Mouse (Mus musculus): ENCODE results near the gene Lrrc25. TPM values are rescaled to one million over a fixed set of nuclear protein-coding genes. Genes with fewer than 3 reads are reported as not detected.
A peak's percentile ranks its signal among the peaks of the same experiment; 100 is the strongest.

Gene Lrrc25
- polyA plus RNA-seq, 1 experiment from 2014 or later = 1.2 TPM

DNA sequence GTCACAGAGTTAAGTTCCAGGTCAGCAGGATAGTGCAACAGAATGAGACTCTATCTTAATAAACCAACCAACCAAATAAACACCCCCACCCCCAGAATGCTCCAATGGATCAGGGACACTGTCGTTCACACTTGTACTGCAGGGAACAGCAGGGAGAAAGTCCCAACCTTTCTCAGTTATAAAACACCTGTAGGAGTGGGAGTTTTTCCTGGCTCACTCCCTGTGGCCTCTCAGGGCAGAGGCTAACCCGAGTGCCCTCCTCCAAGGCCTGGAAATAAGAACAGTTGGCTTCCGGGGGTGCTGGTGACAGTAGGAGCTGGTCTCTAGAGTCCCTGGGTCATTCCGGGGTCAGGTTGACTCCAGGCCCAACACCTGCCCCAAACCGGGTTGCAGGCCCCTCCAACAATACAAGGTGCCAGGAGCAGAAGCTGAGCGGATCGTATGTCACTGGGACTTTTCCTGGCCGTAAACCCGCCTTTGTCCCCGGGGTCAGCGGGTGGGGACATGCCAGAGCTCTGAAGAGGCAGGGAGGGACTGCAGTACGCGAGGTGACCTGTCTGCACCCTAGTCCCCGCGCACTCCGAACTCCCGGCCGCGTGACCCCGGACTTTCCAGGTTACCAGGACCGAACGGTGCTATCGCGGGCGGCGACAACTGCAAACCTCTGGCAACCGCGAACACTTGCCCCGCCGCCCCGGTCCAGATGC, 43.1 kb downstream of the Lrrc25 start:
- Histone ChIP-seq H3K9ac (peak overlapping the region; percentile 72), H3K4me1 (peaks cover 25% of the 10 kb centered on the region), H3K27me3 (replicated peaks) (no peaks in the 10 kb centered on the region), H3K4me2 (peak overlapping the region; percentile 94), H3K9me3 (no peaks in the 10 kb centered on the region), H3K36me3 (replicated peaks) (no peaks in the 10 kb centered on the region), H3K4me3 (peak overlapping the region; percentile 87), H3K27ac (peak overlapping the region; percentile 59)
- under 1% methylated on average over 31 of the region's 31 CpGs for WGBS
- peak; percentile 57 for ATAC-seq (replicated peaks)

- Histone ChIP-seq H3K36me3 (replicated peaks) (no peaks in the 10 kb centered on the region), H3K27me3 (replicated peaks) (no peaks in the 10 kb centered on the region), H3K9ac (peak overlapping the region; percentile 72), H3K9me3 (no peaks in the 10 kb centered on the region), H3K4me2 (peak overlapping the region; percentile 94), H3K27ac (peak overlapping the region; percentile 59), H3K4me1 (peaks cover 25% of the 10 kb centered on the region), H3K4me3 (peak overlapping the region; percentile 87)
- ATAC-seq (replicated peaks) = peak; percentile 90
- WGBS = under 1% methylated on average over 43 of the region's 44 CpGs
Measured at GRCm38 (mm10) chr8:70659604-70660272, 43.8 kb downstream of the Lrrc25 start.

DNA sequence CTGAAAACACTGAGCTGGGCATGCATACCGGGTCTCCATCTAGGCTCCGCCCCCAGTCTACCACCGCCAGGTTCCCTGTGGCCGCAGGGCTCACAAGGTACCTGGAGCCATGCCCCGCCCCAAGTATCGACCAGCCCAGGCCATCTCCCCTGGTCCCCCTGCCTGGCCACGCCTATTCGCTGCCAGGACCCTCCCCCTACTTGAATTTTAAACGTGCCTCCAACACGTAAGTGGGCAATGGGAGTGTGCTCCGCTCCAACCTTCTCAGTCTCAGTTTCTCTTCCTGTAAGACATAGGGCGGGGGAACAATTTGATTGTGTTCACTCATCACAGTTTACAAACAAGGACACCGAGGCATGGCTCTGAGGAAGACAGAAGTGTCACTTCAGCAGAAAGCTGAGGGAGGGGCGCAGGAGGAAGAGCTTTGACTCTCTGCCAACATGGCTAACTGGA, 44.3 kb downstream of the Lrrc25 start, which contains the start of gene Pgpep1:
TSS of gene Pgpep1 (minus strand) at position 116 of the 453 bp plus-strand sequence.
- Histone ChIP-seq H3K9ac (peak within 1 kb of the TSS; percentile 72), H3K4me2 (peak within 1 kb of the TSS; percentile 94), H3K4me1 (peaks cover 25% of the 10 kb centered on the region), H3K36me3 (replicated peaks) (no peaks in the 10 kb centered on the region), H3K4me3 (peak within 1 kb of the TSS; percentile 87), H3K9me3 (no peaks in the 10 kb centered on the region), H3K27ac (peak within 1 kb of the TSS; percentile 59), H3K27me3 (replicated peaks) (no peaks in the 10 kb centered on the region)
- 3% methylated on average over 14 of the region's 14 CpGs for WGBS
- ATAC-seq (replicated peaks) = peak; percentile 65

- H3K4me2 ChIP-seq = no peak overlapping the region
- H3K4me1 ChIP-seq = peaks cover 14% of the 10 kb centered on the region
- 0 out of 2 replicates have a peak overlapping the region, but pooled peaks have one; percentile 12 for H3K27ac ChIP-seq
- H3K9ac ChIP-seq = no peak overlapping the region
- H3K36me3 ChIP-seq (replicated peaks) = no peaks in the 10 kb centered on the region
- ATAC-seq (replicated peaks) = no peak
- 43% methylated on average over 4 of the region's 4 CpGs for WGBS
- no peaks in the 10 kb centered on the region for H3K9me3 ChIP-seq
- no peak overlapping the region for H3K4me3 ChIP-seq
- no peaks in the 10 kb centered on the region for H3K27me3 ChIP-seq (replicated peaks)
Measured at GRCm38 (mm10) chr8:70663691-70664090, 47.7 kb downstream of the Lrrc25 start.

GRCm38 (mm10) chr8:70664631-70665030, 48.7 kb downstream of the Lrrc25 start:
- Histone ChIP-seq H3K27me3 (replicated peaks) (no peaks in the 10 kb centered on the region), H3K4me2 (no peak overlapping the region), H3K4me1 (peaks cover 9% of the 10 kb centered on the region), H3K9me3 (no peaks in the 10 kb centered on the region), H3K27ac (no peak overlapping the region), H3K4me3 (no peak overlapping the region), H3K9ac (no peak overlapping the region), H3K36me3 (replicated peaks) (no peaks in the 10 kb centered on the region)
- ATAC-seq (replicated peaks) = no peak
- WGBS = 91% methylated on average over 3 of the region's 3 CpGs

DNA sequence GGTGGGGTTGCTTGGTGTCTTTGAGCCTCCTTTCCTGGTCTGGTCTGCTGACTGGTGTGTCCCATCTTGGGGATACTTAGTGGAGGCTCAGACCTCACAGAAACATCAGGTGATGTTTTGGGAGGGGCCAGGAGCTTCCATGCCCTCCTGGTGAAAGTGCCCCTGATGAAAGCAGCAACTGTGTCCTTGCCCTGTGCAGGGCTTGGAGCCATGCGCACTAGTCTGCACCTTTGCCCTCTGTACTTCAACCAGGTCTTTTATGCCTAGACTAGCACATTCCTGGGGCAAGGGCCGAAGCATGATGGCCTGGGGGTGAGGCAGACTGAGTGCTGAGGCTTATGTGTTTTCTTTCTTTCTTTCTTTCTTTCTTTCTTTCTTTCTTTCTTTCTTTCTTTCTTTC, 49.6 kb downstream of the Lrrc25 start:
- H3K4me2 ChIP-seq = no peak overlapping the region
- no peak for ATAC-seq (replicated peaks)
- no peaks in the 10 kb centered on the region for H3K36me3 ChIP-seq (replicated peaks)
- H3K4me1 ChIP-seq = peaks cover under 1% of the 10 kb centered on the region; the same call in 1 of the 2 replicates
- H3K4me3 ChIP-seq = no peak overlapping the region
- no peak overlapping the region for H3K9ac ChIP-seq
- H3K9me3 ChIP-seq = no peaks in the 10 kb centered on the region
- WGBS = 80% methylated on average over 2 of the region's 2 CpGs
- H3K27ac ChIP-seq = no peak overlapping the region
- no peaks in the 10 kb centered on the region for H3K27me3 ChIP-seq (replicated peaks)

DNA sequence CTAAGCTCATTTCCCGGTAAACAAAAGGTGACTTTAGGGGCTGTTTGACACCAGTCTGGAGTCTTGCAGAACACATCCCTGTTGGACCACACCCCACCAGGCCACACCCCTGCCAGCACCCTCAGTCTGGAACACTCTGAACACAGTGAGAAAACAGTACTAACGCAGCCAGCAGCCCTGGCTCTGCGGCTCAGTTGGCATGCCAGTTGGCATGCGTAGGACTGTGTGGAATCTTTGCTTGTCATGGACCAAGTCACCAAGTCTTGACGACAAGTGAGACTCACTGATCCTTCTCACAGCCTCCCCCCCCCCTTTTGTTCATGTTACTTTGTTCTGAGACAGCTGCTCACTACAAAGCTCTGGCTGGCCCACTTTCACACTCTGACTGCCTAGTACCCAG, 51.1 kb downstream of the Lrrc25 start:
- Histone ChIP-seq H3K4me2 (no peak overlapping the region), H3K4me3 (no peak overlapping the region), H3K4me1 (no peaks in the 10 kb centered on the region), H3K27ac (no peak overlapping the region), H3K9me3 (no peaks in the 10 kb centered on the region), H3K9ac (no peak overlapping the region), H3K27me3 (replicated peaks) (no peaks in the 10 kb centered on the region), H3K36me3 (replicated peaks) (no peaks in the 10 kb centered on the region)
- ATAC-seq (replicated peaks) = no peak
- 63% methylated on average over 5 of the region's 5 CpGs for WGBS

Other genes starting within 250 kb of the Lrrc25 start
- gene Comp, start 242.6 kb upstream of the Lrrc25 start, polyA plus RNA-seq (2015; fragmentation: Nextera tagmentation; extraction: Ambion mirVana) = 0.50 and 0.57 TPM in 2 replicates
- gene Crtc1, start 176.6 kb upstream of the Lrrc25 start, polyA plus RNA-seq (2015; fragmentation: Nextera tagmentation; extraction: Ambion mirVana) = 57.2 and 58.7 TPM in 2 replicates
- gene Klhl26, start 139.2 kb upstream of the Lrrc25 start, polyA plus RNA-seq (2015; fragmentation: Nextera tagmentation; extraction: Ambion mirVana) = 31.0 and 31.4 TPM in 2 replicates
- 123 and 141 TPM in 2 replicates for gene Tmem59l, start 128.8 kb upstream of the Lrrc25 start, polyA plus RNA-seq (2015; fragmentation: Nextera tagmentation; extraction: Ambion mirVana)
- 2.4 and 2.9 TPM in 2 replicates for gene Crlf1, start 123.0 kb upstream of the Lrrc25 start, polyA plus RNA-seq (2015; fragmentation: Nextera tagmentation; extraction: Ambion mirVana)
- 164 and 169 TPM in 2 replicates for gene Rex1bd, start 109.4 kb upstream of the Lrrc25 start, polyA plus RNA-seq (2015; fragmentation: Nextera tagmentation; extraction: Ambion mirVana)
- gene Uba52, start 105.4 kb upstream of the Lrrc25 start, polyA plus RNA-seq (2015; fragmentation: Nextera tagmentation; extraction: Ambion mirVana) = 587 and 620 TPM in 2 replicates
- gene Fkbp8, start 88.4 kb upstream of the Lrrc25 start, polyA plus RNA-seq (2015; fragmentation: Nextera tagmentation; extraction: Ambion mirVana) = 450 and 462 TPM in 2 replicates
- gene Kxd1, start 88.2 kb upstream of the Lrrc25 start, polyA plus RNA-seq (2015; fragmentation: Nextera tagmentation; extraction: Ambion mirVana) = 46.4 and 51.7 TPM in 2 replicates
- 18.6 and 19.9 TPM in 2 replicates for gene Ell, start 76.7 kb upstream of the Lrrc25 start, polyA plus RNA-seq (2015; fragmentation: Nextera tagmentation; extraction: Ambion mirVana)
- gene Isyna1, start 21.8 kb upstream of the Lrrc25 start, polyA plus RNA-seq (2015; fragmentation: Nextera tagmentation; extraction: Ambion mirVana) = 175 and 176 TPM in 2 replicates
- gene Ssbp4, start 7.3 kb upstream of the Lrrc25 start, polyA plus RNA-seq (2015; fragmentation: Nextera tagmentation; extraction: Ambion mirVana) = 175 and 189 TPM in 2 replicates
- gene Gdf15, start 16.3 kb downstream of the Lrrc25 start, polyA plus RNA-seq (2015; fragmentation: Nextera tagmentation; extraction: Ambion mirVana) = 0.13 and 0.19 TPM in 2 replicates
- 70.1 and 74.5 TPM in 2 replicates for gene Pgpep1, start 44.2 kb downstream of the Lrrc25 start, polyA plus RNA-seq (2015; fragmentation: Nextera tagmentation; extraction: Ambion mirVana)
- gene Lsm4, start 57.1 kb downstream of the Lrrc25 start, polyA plus RNA-seq (2015; fragmentation: Nextera tagmentation; extraction: Ambion mirVana) = 175 and 193 TPM in 2 replicates
- gene Jund, start 82.8 kb downstream of the Lrrc25 start, polyA plus RNA-seq (2015; fragmentation: Nextera tagmentation; extraction: Ambion mirVana) = 83.0 and 94.4 TPM in 2 replicates
- gene Iqcn, start 87.3 kb downstream of the Lrrc25 start, polyA plus RNA-seq (2015; fragmentation: Nextera tagmentation; extraction: Ambion mirVana) = 0.05 and 0.14 TPM in 2 replicates
- not detected in 2 replicates for gene Gm3336, start 102.4 kb downstream of the Lrrc25 start, polyA plus RNA-seq (2015; fragmentation: Nextera tagmentation; extraction: Ambion mirVana)
- gene Pde4c, start 107.6 kb downstream of the Lrrc25 start, polyA plus RNA-seq (2015; fragmentation: Nextera tagmentation; extraction: Ambion mirVana) = 0.15 and 0.46 TPM in 2 replicates
- 473 and 487 TPM in 2 replicates for gene Rab3a, start 138.5 kb downstream of the Lrrc25 start, polyA plus RNA-seq (2015; fragmentation: Nextera tagmentation; extraction: Ambion mirVana)
- 36.6 and 38.4 TPM in 2 replicates for gene Mpv17l2, start 144.8 kb downstream of the Lrrc25 start, polyA plus RNA-seq (2015; fragmentation: Nextera tagmentation; extraction: Ambion mirVana)
- gene Pik3r2, start 160.6 kb downstream of the Lrrc25 start, polyA plus RNA-seq (2015; fragmentation: Nextera tagmentation; extraction: Ambion mirVana) = 113 TPM in 2 replicates
- gene Mast3, start 188.9 kb downstream of the Lrrc25 start, polyA plus RNA-seq (2015; fragmentation: Nextera tagmentation; extraction: Ambion mirVana) = 26.4 and 26.9 TPM in 2 replicates
- 0.10 and 0.36 TPM in 2 replicates for gene Il12rb1, start 192.3 kb downstream of the Lrrc25 start, polyA plus RNA-seq (2015; fragmentation: Nextera tagmentation; extraction: Ambion mirVana)
- 8.1 and 8.6 TPM in 2 replicates for gene Arrdc2, start 223.6 kb downstream of the Lrrc25 start, polyA plus RNA-seq (2015; fragmentation: Nextera tagmentation; extraction: Ambion mirVana)
- gene Kcnn1, start 247.1 kb downstream of the Lrrc25 start, polyA plus RNA-seq (2015; fragmentation: Nextera tagmentation; extraction: Ambion mirVana) = 19.0 and 20.6 TPM in 2 replicates